In genomic region chr1:138500155-138500554, GRCm38 (mm10) we compare ENCODE assay signal across 12 mouse cellular contexts.
DNase-seq lines count a peak whose midpoint lies in the region; ATAC-seq and TF ChIP-seq lines count a peak whose summit lies in the region.
"Had no signal": no experiment of that assay in that cellular context is flagged by ENCODE, and none has a peak within 500 bp of the region (broad histone marks: within the 10 kb centered on the region; RNA-seq: fewer than 3 reads in every experiment).

No protein-coding gene starts in this region.

- TF ChIP-seq EP300 in stomach, postnatal 0 days (optimal IDR thresholded peaks at IDR 0.05) = no peak

- no peak for DNase-seq in stomach, postnatal 0 days (ENCODE audit: low spot score)
- peak; percentile 86 for DNase-seq in hindbrain, embryonic 10.5 days (ENCODE audit: low spot score)
- DNase-seq in spleen, postnatal 10 days (ENCODE audit: low spot score in 2 of 2) = no peak
- DNase-seq in heart, embryonic 10.5 days (ENCODE audit: low spot score) = no peak
- DNase-seq in B cell, adult 2 months = no peak
- DNase-seq: cerebellum, adult 9-11 months; layer of hippocampus, postnatal 36 days; thymus, postnatal 14 days had no signal

- H3K9ac ChIP-seq in stomach, embryonic 16.5 days (ENCODE audit: low read length) = no peak overlapping the region
- H3K9ac ChIP-seq in stomach, postnatal 0 days (ENCODE audit: low read length) = no peak overlapping the region
- peak overlapping the region; percentile 40 for H3K9ac ChIP-seq in midbrain, embryonic 15.5 days
- H3K9ac ChIP-seq: liver, embryonic 14.5 days had no signal

- no peaks in the 10 kb centered on the region for H3K36me3 ChIP-seq in stomach, embryonic 16.5 days (ENCODE audit: control insufficient read depth, insufficient read depth, low read length)
- no peaks in the 10 kb centered on the region for H3K36me3 ChIP-seq in stomach, postnatal 0 days (ENCODE audit: control insufficient read depth, insufficient read depth, low read length)
- H3K36me3 ChIP-seq in hindbrain, embryonic 10.5 days = no peaks in the 10 kb centered on the region
- H3K36me3 ChIP-seq in midbrain, embryonic 15.5 days (replicated peaks) = no peaks in the 10 kb centered on the region
- H3K36me3 ChIP-seq in heart, embryonic 10.5 days = peaks cover 8% of the 10 kb centered on the region; the same call in 1 of the 2 replicates

- 0 out of 2 replicates have a peak, but pooled peaks cover 3% of the 10 kb centered on the region for H3K4me1 ChIP-seq in stomach, embryonic 16.5 days (ENCODE audit: control insufficient read depth, insufficient read depth, low read length)
- no peaks in the 10 kb centered on the region for H3K4me1 ChIP-seq in stomach, postnatal 0 days (replicated peaks; ENCODE audit: control insufficient read depth, insufficient read depth)
- H3K4me1 ChIP-seq in hindbrain, embryonic 10.5 days (replicated peaks) = peaks cover 71% of the 10 kb centered on the region
- peaks cover 60% of the 10 kb centered on the region for H3K4me1 ChIP-seq in midbrain, embryonic 15.5 days
- H3K4me1 ChIP-seq in heart, embryonic 10.5 days = peaks cover 11% of the 10 kb centered on the region; the same call in 1 of the 2 replicates

- no peak overlapping the region for H3K27ac ChIP-seq in stomach, embryonic 16.5 days (ENCODE audit: low read length)
- H3K27ac ChIP-seq in stomach, postnatal 0 days (replicated peaks) = no peak overlapping the region
- peak overlapping the region; percentile 86 for H3K27ac ChIP-seq in hindbrain, embryonic 10.5 days
- H3K27ac ChIP-seq in midbrain, embryonic 15.5 days = peak overlapping the region; percentile 88
- H3K27ac ChIP-seq in heart, embryonic 10.5 days = no peak overlapping the region
- H3K27ac ChIP-seq: liver, embryonic 14.5 days had no signal

- WGBS in stomach, embryonic 16.5 days = 42% methylated on average over 10 of the region's 10 CpGs
- WGBS in stomach, postnatal 0 days = 50% methylated on average over 10 of the region's 10 CpGs
- 6% methylated on average over 10 of the region's 10 CpGs for WGBS in hindbrain, embryonic 10.5 days
- WGBS in midbrain, embryonic 15.5 days = 6% methylated on average over 10 of the region's 10 CpGs
- 62% methylated on average over 10 of the region's 10 CpGs for WGBS in heart, embryonic 10.5 days

- H3K9me3 ChIP-seq in stomach, embryonic 16.5 days (replicated peaks; ENCODE audit: control insufficient read depth, low read length) = no peaks in the 10 kb centered on the region
- no peaks in the 10 kb centered on the region for H3K9me3 ChIP-seq in stomach, postnatal 0 days (ENCODE audit: control insufficient read depth, low read length)
- H3K9me3 ChIP-seq in hindbrain, embryonic 10.5 days = no peaks in the 10 kb centered on the region
- no peaks in the 10 kb centered on the region for H3K9me3 ChIP-seq in midbrain, embryonic 15.5 days
- no peaks in the 10 kb centered on the region for H3K9me3 ChIP-seq in heart, embryonic 10.5 days

- no peak overlapping the region for H3K4me3 ChIP-seq in stomach, embryonic 16.5 days (replicated peaks; ENCODE audit: low read length)
- H3K4me3 ChIP-seq in stomach, postnatal 0 days (ENCODE audit: low read depth, low read length) = no peak overlapping the region
- H3K4me3 ChIP-seq in hindbrain, embryonic 10.5 days = no peak overlapping the region
- H3K4me3 ChIP-seq in midbrain, embryonic 15.5 days = peak overlapping the region; percentile 11; the same call in 1 of the 2 replicates
- H3K4me3 ChIP-seq in heart, embryonic 10.5 days = no peak overlapping the region

- no peak for ATAC-seq in stomach, embryonic 16.5 days (ENCODE audit: insufficient read depth, low FRiP score)
- no peak for ATAC-seq in stomach, postnatal 0 days (ENCODE audit: low FRiP score, low TSS enrichment)
- ATAC-seq in midbrain, embryonic 15.5 days (replicated peaks) = peak; percentile 64
- no peak for ATAC-seq in CD4-positive, CD25-positive, alpha-beta regulatory T cell, adult 4 months

- 0 out of 2 replicates have a peak overlapping the region, but pooled peaks have one; percentile 0 for H3K4me2 ChIP-seq in stomach, embryonic 16.5 days (ENCODE audit: low read depth, low read length)
- H3K4me2 ChIP-seq in stomach, postnatal 0 days (replicated peaks; ENCODE audit: low read depth) = no peak overlapping the region
- peak overlapping the region; percentile 45 for H3K4me2 ChIP-seq in midbrain, embryonic 15.5 days

- TF ChIP-seq CTCF in stomach, postnatal 0 days (IDR thresholded peaks at IDR 0.05; ENCODE audit: low read depth) = no peak

- H3K27me3 ChIP-seq in stomach, embryonic 16.5 days (ENCODE audit: control insufficient read depth, insufficient read depth, low read length) = no peaks in the 10 kb centered on the region
- H3K27me3 ChIP-seq in stomach, postnatal 0 days (ENCODE audit: control insufficient read depth, insufficient read depth, low read length) = no peaks in the 10 kb centered on the region
- no peaks in the 10 kb centered on the region for H3K27me3 ChIP-seq in hindbrain, embryonic 10.5 days (ENCODE audit: insufficient read depth, poor library complexity, severe bottlenecking)
- no peaks in the 10 kb centered on the region for H3K27me3 ChIP-seq in midbrain, embryonic 15.5 days (replicated peaks)
- H3K27me3 ChIP-seq in heart, embryonic 10.5 days (ENCODE audit: insufficient read depth, poor library complexity, severe bottlenecking) = no peaks in the 10 kb centered on the region

Comparison
In these comparisons a context has a peak if more than half of its experiments do, and no peak if none do; other contexts are left out.
1. H3K27ac ChIP-seq: peak in hindbrain, embryonic 10.5 days (single experiment) and midbrain, embryonic 15.5 days (single experiment); none in stomach, embryonic 16.5 days (single experiment), stomach, postnatal 0 days (single experiment) and heart, embryonic 10.5 days (single experiment).